Mouse (Mus musculus) cerebellum, postnatal 36 days (tissue): Measurements from ENCODE around the gene Card10.

ENCODE experiments used
- DNase-seq, 2 experiments: peaks; one replicate each; pipeline ENCODE4 v3.0.0; 2021 to 2022; ENCODE audit warnings: mixed read lengths in 2 of 2

The Card10 gene

DNA sequence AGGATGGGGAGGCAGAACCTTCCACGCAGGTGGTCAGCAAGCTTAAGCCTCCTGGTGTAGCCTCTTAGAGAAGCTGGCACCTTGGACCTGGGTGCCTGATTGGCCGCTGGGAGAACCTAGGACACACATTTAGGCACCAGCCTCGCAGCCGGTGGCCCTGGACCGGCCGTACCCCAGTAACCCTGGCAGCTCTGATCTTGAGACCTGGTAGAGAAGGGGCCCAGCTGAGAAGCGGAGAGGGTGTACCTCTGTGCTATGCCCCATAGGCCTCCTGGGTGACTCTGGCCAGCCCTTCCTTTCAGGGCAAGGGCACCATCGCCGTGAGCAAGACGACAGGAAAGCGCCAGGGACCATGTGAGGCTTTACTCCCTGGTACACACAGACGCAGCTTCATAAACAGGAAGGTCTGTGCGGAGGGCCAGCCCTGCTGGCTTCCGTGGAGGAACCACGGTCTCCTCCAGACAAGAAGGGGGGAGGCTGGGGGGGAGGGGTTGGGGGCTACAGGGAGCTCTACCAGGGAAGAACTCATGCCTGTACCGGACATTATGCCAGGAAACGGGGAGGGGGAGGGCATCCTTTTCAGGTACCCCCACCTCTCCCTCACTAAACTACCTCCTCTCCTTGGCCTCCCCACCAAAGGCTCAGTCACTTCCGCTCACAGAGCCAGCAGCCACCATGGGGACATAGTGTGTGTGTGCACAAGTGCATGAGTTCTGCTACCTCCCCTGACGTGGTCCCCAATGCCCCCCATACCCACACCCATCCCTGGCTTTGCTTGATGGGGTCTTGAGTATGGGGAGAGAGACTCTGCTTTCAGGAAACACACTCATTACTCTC, 31.1 kb downstream of the Card10 start:
- no peak for DNase-seq

DNA sequence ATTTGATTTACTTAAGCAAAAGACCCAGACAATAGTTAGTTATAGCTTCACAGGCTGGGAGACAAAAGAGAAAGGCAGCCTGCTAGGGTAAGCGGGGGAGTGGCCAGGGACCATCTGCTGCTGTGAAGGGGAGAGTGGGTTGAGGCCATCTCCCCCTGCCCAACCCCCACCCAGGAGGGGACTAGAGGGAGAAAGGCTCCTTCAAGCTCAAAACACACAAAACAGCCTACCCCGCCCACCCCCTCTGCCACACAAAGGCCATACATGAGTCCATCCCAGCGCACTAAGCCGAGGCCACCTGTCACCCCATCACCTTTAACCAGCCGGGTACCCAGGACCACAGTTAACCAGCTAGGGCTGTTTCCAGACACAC, 31.9 kb downstream of the Card10 start:
- no peak for DNase-seq

DNA sequence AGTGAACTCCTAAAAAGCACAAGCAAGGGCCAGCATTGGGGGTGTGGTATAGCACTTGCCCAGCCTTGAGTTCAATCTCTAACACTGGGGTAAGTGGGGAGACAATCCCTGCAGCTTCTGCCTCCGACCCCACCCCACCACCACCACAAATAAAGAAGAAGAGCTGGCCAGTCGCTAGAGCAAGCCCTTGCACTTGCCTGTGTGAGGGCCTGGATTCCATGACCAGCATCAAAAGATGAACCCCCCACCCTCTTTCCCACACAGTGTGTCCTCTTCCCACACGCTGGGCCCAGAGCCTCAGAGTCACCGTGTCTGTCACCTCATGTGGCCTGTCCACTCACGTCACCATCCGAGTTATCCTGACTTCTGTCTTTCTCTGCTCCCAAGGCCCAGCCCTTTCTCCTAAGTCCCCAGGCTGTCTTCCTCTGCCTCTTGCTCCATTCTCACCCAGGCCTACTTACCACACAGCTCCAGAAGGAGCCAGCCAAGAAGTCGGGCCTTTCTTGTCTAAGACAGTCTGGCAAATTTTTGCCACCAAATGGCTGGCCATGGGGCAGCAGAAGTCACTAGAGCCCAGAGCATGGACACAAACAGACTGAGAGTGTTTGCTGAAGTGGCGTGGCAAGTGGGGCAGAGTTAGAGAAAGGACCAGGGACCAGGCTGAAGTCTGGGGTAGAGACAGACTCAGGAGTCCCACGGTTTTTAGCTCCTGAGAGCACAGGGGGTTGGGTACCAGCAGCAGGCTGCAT, 32.4 kb downstream of the Card10 start:
- DNase-seq: no peak

DNA sequence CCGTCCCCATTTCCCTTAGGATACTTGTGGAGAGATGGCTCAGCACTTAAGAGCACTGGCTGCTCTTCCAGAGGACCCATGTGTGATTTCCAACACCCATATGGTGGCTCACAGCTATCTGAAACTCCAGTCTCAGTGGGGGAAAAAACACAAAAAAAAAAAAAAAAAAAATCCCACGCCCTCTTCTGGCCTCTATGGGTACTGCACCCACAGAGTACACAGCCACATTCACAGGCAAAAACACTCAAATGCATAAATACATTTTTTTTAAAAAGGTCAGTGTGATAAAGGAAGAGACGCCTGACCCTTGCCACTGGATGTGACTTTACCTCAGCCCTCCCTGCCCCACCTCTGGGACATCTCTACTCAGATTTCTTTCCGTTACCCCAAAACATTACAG, 33.8 kb downstream of the Card10 start:
- no peak for DNase-seq

DNA sequence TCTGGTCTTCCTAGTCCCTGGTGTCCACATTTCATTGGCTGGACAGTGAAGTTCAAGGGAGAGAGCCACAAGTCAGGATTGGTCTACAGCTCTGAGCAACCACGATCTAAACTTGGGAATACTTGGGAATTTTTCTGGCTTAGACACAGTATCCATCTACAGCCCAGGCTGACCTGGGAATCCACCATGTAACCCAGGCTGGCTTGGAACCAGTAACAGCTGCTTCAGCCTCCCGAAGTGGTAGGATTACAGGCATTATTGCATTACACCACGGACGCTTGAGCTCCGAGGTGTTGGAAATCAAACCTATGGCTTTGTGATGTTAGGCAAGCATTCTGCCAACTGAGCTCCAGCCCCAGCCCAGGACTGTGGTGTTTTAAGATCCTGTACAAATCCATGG, 39.1 kb downstream of the Card10 start:
- no peak for DNase-seq

DNA sequence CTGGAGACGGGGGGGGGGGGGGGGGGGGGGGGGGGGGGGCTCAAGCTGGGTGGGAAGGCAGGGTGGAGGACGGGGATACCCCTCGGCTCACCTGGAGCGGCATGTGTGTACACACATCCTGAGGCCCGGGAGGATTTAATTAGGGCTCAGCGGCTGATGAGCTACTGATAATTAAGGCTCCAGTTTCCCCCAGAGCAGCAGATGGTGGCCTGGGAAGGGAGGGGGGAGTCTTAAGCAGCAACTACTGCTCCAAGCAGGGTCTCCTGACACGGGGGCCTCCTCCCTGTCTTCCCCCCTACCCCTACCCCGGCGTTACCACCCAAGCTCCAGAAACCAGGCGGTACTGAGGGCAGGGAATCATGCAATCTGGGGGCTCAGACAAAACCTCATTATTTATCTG, 39.6 kb downstream of the Card10 start:
- DNase-seq: no peak

DNA sequence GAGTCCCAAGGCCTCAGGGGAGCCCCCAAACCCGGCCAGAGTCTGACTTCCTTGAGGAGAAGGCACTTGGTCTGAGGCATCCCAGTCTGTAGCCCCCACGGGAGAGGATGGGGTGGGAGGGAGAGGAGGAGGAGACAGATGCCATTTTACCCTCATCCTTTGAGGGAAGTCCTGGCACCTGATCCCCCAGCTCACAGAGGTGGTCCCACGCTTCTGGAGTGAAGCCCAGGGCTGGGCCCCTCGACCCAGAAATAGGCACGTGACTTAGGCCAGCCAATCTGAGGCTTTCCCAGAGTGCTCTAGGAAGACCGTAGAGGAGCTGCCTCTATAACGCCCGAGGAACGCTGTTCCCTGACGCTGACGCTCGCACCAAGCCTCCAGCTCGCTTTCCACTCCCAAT, 41.7 kb downstream of the Card10 start:
- DNase-seq: no peak

DNA sequence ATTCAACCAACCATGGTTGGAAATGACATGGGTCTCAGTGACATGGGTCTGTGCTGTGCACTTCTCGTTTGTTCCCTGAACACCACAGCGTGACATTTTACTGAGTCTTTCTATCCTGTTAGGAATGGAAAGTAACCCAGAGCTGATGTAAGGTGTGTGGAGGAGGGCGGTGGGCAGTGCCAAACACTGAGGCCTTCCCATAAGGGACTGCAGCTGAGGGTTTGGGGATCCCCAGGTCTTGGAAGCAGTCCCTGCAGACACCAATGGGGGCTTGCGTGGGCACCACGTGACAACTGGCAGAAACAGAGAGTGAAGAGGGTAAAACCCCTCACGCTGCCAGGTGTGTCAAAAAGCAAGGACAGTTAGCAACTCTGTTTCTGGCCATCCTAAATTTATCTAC, 44.7 kb downstream of the Card10 start:
- DNase-seq: no peak

DNA sequence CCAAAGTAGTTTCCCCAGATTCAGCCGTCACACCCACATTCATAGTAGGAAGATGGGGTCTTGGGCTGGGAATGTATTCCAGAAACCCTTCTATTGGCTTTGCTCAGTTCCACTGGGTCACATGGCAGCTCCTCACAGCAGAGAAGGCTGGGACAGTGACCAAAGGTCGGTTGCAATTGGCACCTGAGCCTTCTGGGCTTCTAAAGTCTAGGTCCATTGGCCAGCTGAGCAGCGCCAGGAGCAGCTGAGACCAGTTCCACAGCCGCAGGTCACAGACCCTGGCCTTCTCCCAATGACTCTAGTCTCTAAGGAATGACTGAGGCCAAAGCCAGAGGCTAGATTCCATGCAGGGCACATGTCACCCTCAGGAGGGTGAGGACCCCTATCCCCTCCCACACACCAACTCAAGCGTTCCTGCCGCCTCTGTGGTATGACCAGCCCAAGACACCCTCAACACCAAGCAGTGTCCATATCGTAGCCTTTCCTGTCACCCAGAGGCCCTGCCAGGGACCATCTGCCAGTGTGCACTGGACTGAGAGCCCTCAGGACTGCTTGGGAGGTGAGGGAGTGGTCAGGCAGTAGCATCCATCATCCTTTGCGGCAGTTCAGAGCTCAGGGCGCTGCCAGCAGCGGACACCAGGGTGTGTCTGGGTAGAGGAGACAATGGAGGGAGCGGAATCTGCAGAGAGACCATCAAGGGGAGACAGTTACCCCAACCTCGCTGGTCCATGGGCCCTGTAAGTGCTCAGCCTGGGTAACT, 46.7 kb downstream of the Card10 start:
- DNase-seq: no peak

DNA sequence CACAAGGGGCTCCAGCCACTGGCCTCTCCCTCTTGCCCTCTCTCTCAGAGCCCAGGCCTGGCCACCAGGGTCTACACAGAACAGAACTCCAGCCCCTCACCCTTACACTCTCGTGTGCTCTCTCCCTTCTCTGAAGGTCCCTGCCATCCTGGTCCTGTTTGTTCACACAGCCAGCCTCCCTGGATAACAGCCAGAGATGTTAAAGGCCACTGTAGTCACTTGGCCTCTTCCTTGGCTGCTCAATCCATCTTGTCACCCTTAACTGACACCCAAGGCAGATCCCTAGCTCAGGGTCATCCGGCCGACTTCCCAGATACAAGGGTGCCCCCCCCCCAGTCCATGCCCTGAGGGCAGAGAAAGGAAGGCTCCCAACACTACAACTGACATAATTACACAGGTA, 47.6 kb downstream of the Card10 start:
- DNase-seq: no peak

DNA sequence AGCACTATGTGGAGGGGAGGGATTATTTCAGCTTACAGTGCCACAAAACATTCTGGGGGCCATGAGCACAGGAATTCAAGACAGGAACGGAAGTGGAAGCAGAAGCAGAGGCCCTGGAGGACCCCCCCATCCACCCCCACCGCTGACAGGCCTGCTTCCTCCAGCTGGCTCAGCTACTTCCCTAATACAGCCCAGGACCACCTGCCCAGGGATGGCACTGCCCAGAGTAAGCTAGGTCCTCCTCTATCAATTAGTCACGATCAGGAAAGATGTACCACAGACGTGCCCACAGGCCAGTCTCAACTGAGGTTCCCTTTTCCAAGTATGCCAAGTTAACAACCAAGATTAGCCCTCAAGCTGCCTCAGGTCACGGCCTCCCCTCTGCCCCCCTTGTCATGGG, 48.7 kb downstream of the Card10 start:
- no peak for DNase-seq

DNA sequence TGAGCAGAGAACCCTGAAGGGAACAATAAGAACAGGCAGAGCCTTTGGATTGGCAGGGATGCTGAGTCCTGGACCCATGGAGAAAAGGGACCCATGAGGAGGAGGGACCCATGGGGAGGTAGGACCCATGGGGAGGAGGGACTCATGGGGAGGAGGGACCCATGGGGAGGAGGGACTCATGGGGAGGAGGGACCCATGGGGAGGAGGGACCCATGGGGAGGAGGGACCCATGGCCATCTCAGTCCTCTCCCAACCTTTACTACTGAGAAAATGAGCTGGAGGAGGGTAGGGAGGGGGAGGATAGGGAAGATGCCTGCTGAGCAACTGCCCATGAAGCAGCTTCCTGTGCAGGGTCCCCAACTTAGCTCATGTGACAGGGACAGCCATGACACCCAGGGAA, 49.9 kb downstream of the Card10 start:
- no peak for DNase-seq

DNA sequence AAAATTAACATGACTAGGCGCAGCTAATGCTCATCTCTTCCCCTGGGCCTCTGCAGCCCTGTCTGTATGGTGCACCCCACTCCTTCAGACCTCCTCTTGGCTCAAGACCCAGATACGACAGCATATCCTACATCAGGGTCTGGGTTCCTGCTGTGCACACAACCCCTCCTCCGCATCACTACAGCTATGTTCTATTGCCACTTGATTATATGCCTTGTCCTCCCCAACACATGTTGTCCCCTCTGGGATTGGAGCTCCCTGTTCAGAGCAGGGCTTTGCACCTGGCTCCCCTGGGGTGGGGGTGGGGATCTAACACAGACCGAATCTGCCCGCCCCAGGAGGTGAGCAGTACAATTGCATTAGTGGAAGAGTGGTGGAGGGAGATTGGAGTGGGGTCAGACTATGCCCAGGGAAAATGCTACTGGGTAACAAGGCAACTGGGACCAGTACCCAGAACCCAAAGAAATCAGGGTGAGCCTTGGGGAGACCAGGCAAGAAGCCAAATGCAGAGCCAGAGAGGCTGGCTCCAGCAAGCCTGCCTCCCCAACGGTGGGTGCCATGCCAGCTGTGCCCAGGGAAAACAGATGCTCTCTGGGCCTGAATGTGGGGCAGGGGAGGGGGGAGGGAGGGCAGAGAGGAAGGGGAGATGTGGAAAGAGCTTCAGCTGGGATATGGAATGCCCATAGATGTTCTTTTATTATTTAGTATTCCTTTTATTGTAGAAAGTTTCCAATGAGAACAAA, 52.1 kb downstream of the Card10 start:
- no peak for DNase-seq

DNA sequence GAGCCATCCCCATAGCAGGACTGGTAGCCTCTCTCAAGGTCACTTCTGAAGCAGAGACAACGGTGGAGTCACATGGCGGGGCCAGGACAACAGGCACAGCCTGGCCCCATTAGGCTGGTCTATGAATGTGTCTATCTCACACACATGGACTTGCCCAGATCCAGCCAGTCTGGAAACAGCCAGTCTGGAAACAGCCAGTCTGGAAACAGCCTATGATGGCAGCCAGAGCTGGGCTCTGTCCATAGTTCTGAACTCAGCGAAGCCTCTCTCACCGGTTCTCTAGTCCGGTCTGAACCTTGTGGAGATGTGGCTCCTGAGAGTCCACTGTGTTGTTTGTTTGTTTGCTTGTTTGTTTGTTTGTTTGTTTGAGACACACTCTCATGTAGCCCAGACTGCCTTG, 53.0 kb downstream of the Card10 start:
- no peak for DNase-seq

DNA sequence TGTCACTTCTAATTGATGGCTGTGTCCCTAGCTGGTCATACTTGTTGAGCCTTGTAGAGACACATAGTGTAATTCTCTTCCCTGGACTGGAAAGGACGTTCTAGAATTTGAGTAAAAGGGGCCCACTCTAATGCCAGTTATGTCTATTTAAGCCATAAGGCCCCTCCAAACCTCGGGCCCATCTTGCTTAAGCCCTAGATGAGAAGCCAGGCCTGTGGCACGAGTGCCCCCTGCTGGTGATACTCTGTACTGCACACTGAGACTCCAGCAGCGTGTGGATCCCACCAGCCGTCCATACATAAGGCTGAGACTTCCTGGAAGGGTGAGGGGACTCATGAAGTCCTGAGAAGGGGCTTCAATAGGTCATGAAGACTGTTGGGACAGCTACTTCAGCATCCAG, 58.6 kb downstream of the Card10 start:
- peak; percentile 59 to 71 for DNase-seq

DNA sequence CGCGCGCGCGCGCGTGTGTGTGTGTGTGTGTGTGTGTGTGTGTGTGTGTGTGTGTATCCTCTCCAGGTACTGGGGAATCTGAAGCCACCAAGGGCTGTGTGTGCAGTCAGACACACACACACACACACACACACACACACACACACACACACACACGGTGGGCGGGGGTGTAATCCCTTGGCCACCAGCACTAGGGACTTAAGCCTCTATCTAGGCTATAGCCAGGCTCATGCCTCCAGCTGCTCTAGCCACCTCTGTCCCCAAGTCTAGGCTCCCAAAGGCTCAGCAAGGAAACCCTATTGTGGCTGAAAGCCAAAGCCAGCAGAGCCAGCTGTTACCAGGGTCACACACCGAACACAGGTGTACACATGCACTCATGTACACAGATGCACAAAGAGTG, 60.0 kb downstream of the Card10 start:
- no peak for DNase-seq

DNA sequence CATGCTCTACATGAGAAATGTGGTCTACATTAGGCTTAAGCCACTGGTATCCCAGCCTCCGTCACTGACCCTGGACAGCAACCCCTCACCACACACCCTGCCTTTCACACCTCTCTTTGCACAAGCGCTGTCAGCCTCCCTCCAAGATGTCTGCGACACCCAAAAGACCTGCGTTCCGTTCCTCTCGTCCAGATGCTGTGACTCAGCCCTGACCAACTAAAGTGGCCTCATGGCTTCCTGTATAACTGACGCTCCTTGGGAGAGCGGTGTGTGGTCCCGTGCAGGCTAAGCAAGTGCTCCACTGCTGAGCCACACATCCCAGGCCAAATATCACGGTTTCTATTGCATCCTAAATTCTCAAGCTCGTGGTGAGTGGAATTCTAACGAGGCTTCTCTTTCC, 62.2 kb downstream of the Card10 start:
- DNase-seq: no peak

DNA sequence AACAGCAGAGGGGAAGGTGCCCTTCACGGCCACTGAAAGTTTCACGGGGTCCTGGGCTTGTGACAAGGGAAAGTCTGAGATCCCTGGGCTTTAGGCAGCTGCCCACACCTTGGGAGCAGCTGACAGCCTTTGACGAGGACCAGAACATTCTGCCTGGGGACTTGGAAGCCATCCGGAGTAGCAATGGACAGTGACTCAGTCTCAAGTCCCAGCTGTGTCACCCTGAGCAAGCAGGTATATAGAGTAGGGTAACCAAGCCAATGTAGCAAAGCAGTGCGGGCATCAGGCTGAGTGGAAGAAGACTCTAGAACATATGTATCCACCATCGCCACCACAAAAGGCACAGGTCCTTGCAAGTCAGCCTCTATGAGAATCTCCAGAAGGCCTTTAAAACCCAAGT, 65.7 kb downstream of the Card10 start:
- no peak for DNase-seq

DNA sequence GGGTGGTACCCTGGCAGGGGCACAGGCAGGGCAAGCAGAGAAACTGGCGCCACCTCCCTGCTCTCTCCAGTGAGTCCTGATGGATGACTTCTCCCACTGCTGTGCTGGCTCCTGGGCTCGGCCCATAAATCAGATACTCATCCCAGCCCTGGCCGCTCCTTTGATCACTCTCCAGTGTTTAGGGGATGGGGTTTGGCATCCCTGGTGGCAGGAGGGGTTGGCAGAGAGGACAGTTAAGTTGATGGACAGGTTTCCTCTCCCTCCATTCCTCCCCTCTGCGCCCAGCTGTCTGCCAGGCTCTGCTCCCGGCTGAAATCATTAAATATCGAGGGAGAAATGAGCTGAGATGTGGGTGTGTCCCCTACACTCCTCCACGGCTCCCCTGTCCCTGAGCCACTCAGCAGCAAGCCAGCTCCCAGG, 66.2 kb downstream of the Card10 start:
- DNase-seq: no peak

DNA sequence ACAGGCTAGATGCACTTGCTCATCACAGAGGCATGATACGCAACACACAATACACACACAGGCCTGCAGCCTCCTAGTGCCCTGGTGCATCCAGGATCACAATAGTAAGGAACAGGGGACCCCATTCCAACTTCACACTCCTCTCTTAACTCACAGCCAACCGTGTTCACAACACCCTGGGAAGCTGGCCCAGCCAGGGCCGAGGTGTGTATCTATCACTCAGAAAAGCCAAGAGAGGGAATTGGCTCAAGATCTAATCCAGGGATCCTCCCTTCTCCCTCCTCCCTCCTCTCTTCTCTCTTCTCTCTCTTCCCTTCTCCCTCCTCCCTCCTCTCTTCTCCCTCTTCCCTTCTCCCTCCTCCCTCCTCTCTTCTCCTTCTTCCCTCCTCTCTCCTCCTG, 66.7 kb downstream of the Card10 start:
- no peak for DNase-seq

DNA sequence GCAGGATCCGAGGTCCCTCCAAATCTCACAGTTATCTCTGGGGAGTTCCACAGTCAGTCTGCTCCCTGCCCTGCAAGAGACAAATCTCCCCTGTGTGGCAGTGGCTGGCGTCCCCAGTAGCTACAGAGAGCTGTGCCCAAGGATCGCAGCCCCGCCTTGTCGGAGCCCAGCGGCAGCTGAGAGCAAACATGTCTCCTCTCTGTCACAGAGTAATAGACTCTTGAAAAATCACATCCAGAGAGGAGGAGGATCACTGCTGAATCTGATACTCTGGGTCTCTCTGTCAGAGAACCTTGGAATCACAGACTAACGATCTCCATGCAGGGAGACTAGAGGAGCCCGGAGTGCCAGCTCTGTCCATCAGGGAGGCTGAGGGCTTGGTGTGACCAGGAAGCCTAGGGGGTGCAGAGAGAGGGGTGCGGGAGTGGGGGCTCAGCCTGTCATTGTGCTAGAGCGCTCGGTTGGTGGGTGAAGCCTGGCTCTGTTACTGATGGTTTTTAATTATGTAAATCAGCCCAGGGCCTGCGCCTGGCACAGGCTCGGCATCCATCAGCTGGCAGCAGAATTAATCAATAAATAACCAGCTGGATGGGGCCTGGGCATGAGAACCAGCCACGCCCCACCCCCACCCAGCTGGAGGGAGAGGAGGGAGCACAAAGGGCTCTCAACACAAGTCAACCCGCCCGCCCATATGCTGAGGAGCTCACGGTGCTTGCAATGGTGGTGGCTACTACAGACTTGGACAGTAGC, 67.2 kb downstream of the Card10 start:
- DNase-seq: no peak

DNA sequence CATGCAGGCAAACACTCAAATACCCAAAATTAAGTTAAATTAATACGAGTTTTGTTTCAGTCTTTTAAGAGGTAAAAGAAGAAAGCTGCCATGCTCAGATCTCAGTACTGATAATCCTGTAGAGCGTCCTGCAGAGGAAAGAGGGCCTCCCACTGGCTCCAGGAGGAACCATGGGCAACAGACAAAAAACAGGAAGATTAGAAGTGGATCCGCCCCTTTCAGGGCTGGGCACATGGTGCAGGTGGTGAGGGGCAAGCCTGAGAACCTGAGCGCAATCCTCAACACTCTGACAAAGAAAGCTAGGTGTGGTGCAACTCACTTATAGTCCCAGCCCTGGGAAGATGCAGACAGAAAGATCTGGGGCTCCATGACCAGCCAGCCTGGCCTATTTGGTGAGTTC, 71.0 kb downstream of the Card10 start:
- no peak for DNase-seq
